Mouse (Mus musculus): Measurements from ENCODE around the gene Atp6v1a. TPM values are rescaled to one million over a fixed set of nuclear protein-coding genes. Genes with fewer than 3 reads are reported as not detected.

Atp6v1a gene
- polyA plus RNA-seq, 1 experiment from 2014 or later, result 87.3 TPM

- DNase-seq (ENCODE audit: low spot score) (peak; percentile 96), ATAC-seq (peak; percentile 62)
- 2% methylated on average over 37 of the region's 44 CpGs for WGBS
- Histone ChIP-seq H3K9ac (replicated peaks; ENCODE audit: low read depth) (peak overlapping the region; percentile 92), H3K4me2 (replicated peaks; ENCODE audit: low read depth, low read length) (peak overlapping the region; percentile 87), H3K27ac (ENCODE audit: low read length) (peak overlapping the region; percentile 99), H3K27me3 (replicated peaks; ENCODE audit: insufficient read depth, low read length) (no peaks in the 10 kb centered on the region), H3K36me3 (ENCODE audit: insufficient read depth, low read length) (no peaks in the 10 kb centered on the region), H3K4me3 (ENCODE audit: low read depth, low read length) (peak overlapping the region; percentile 99), H3K9me3 (ENCODE audit: low read length) (no peaks in the 10 kb centered on the region), H3K4me1 (ENCODE audit: insufficient read depth, low read depth, low read length) (peaks cover 3% of the 10 kb centered on the region)
- TF ChIP-seq CTCF (IDR thresholded peaks at IDR 0.05) (peak; percentile 63), EP300 (IDR thresholded peaks at IDR 0.05) (no peak)
Observed at GRCm38 (mm10) chr16:44140186-44140787, 782 bp upstream of the Atp6v1a start.

- DNase-seq (ENCODE audit: low spot score) (peak; percentile 98), ATAC-seq (peak; percentile 83)
- Histone ChIP-seq H3K4me1 (ENCODE audit: insufficient read depth, low read depth, low read length) (peaks cover 3% of the 10 kb centered on the region), H3K9ac (replicated peaks; ENCODE audit: low read depth) (peak overlapping the region; percentile 92), H3K36me3 (ENCODE audit: insufficient read depth, low read length) (no peaks in the 10 kb centered on the region), H3K9me3 (ENCODE audit: low read length) (no peaks in the 10 kb centered on the region), H3K4me3 (ENCODE audit: low read depth, low read length) (peak overlapping the region; percentile 99), H3K27ac (ENCODE audit: low read length) (peak overlapping the region; percentile 99), H3K27me3 (replicated peaks; ENCODE audit: insufficient read depth, low read length) (no peaks in the 10 kb centered on the region), H3K4me2 (replicated peaks; ENCODE audit: low read depth, low read length) (peak overlapping the region; percentile 87)
- under 1% methylated on average over 25 of the region's 25 CpGs for WGBS
- TF ChIP-seq EP300 (IDR thresholded peaks at IDR 0.05), result peak; percentile 90
- TF ChIP-seq CTCF (IDR thresholded peaks at IDR 0.05), result no peak
Observed at GRCm38 (mm10) chr16:44138979-44139535, 448 bp downstream of the Atp6v1a start.

GRCm38 (mm10) chr16:44138377-44138978 lies 1.0 kb downstream of the Atp6v1a start:
- no peaks in the 10 kb centered on the region for H3K9me3 ChIP-seq (ENCODE audit: low read length)
- TF ChIP-seq EP300 (IDR thresholded peaks at IDR 0.05), result no peak
- no peak for TF ChIP-seq CTCF (IDR thresholded peaks at IDR 0.05)

GRCm38 (mm10) chr16:44136511-44137021 lies 2.9 kb downstream of the Atp6v1a start:
- ATAC-seq (no peak), DNase-seq (ENCODE audit: low spot score) (peak; percentile 36)
- no peaks in the 10 kb centered on the region for H3K27me3 ChIP-seq (replicated peaks; ENCODE audit: insufficient read depth, low read length)
- H3K4me2 ChIP-seq (replicated peaks; ENCODE audit: low read depth, low read length), result no peak overlapping the region; the same call in 1 of the 2 replicates
- H3K9me3 ChIP-seq (ENCODE audit: low read length), result no peaks in the 10 kb centered on the region
- peaks cover 3% of the 10 kb centered on the region for H3K4me1 ChIP-seq (ENCODE audit: insufficient read depth, low read depth, low read length)
- H3K9ac ChIP-seq (replicated peaks; ENCODE audit: low read depth), result no peak overlapping the region
- H3K4me3 ChIP-seq (ENCODE audit: low read depth, low read length), result no peak overlapping the region
- WGBS, result 49% methylated on average over 6 of the region's 6 CpGs
- H3K36me3 ChIP-seq (ENCODE audit: insufficient read depth, low read length), result no peaks in the 10 kb centered on the region
- H3K27ac ChIP-seq (ENCODE audit: low read length), result 0 out of 2 replicates have a peak overlapping the region, but pooled peaks have one; percentile 43
- TF ChIP-seq EP300 (IDR thresholded peaks at IDR 0.05) (no peak), CTCF (IDR thresholded peaks at IDR 0.05) (no peak)

More at GRCm38 (mm10) chr16:44138377-44138978, 1.0 kb downstream of the Atp6v1a start:
- peak overlapping the region; percentile 87 for H3K4me2 ChIP-seq (replicated peaks; ENCODE audit: low read depth, low read length)
- DNase-seq (ENCODE audit: low spot score) (no peak), ATAC-seq (no peak)
- H3K27ac ChIP-seq (ENCODE audit: low read length), result peak overlapping the region; percentile 99
- no peaks in the 10 kb centered on the region for H3K36me3 ChIP-seq (ENCODE audit: insufficient read depth, low read length)
- peak overlapping the region; percentile 99 for H3K4me3 ChIP-seq (ENCODE audit: low read depth, low read length)
- H3K9ac ChIP-seq (replicated peaks; ENCODE audit: low read depth), result peak overlapping the region; percentile 92
- WGBS, result 2% methylated on average over 24 of the region's 24 CpGs
- H3K4me1 ChIP-seq (ENCODE audit: insufficient read depth, low read depth, low read length), result peaks cover 3% of the 10 kb centered on the region
- no peaks in the 10 kb centered on the region for H3K27me3 ChIP-seq (replicated peaks; ENCODE audit: insufficient read depth, low read length)

GRCm38 (mm10) chr16:44133187-44133586 lies 6.3 kb downstream of the Atp6v1a start:
- H3K4me3 ChIP-seq (ENCODE audit: low read depth, low read length), result no peak overlapping the region
- 42% methylated on average over 3 of the region's 3 CpGs for WGBS
- H3K4me1 ChIP-seq (ENCODE audit: insufficient read depth, low read depth, low read length), result peaks cover 3% of the 10 kb centered on the region
- TF ChIP-seq CTCF (IDR thresholded peaks at IDR 0.05) (no peak), EP300 (IDR thresholded peaks at IDR 0.05) (peak; percentile 59; the same call in 1 of the 2 replicates)
- H3K4me2 ChIP-seq (replicated peaks; ENCODE audit: low read depth, low read length), result no peak overlapping the region
- ATAC-seq (peak; percentile 69), DNase-seq (ENCODE audit: low spot score) (peak; percentile 74)
- no peaks in the 10 kb centered on the region for H3K36me3 ChIP-seq (ENCODE audit: insufficient read depth, low read length)
- no peaks in the 10 kb centered on the region for H3K27me3 ChIP-seq (replicated peaks; ENCODE audit: insufficient read depth, low read length)
- H3K9me3 ChIP-seq (ENCODE audit: low read length), result no peaks in the 10 kb centered on the region
- H3K9ac ChIP-seq (replicated peaks; ENCODE audit: low read depth), result no peak overlapping the region
- H3K27ac ChIP-seq (ENCODE audit: low read length), result no peak overlapping the region

- Histone ChIP-seq H3K27me3 (replicated peaks; ENCODE audit: insufficient read depth, low read length) (no peaks in the 10 kb centered on the region), H3K4me1 (ENCODE audit: insufficient read depth, low read depth, low read length) (no peaks in the 10 kb centered on the region; the same call in 1 of the 2 replicates), H3K4me3 (ENCODE audit: low read depth, low read length) (no peak overlapping the region), H3K4me2 (replicated peaks; ENCODE audit: low read depth, low read length) (no peak overlapping the region), H3K9me3 (ENCODE audit: low read length) (no peaks in the 10 kb centered on the region), H3K27ac (ENCODE audit: low read length) (peak overlapping the region; percentile 34; the same call in 1 of the 2 replicates), H3K9ac (replicated peaks; ENCODE audit: low read depth) (no peak overlapping the region), H3K36me3 (ENCODE audit: insufficient read depth, low read length) (no peaks in the 10 kb centered on the region)
- 58% methylated on average over 4 of the region's 4 CpGs for WGBS
- peak; percentile 14 for DNase-seq (ENCODE audit: low spot score)
- ATAC-seq, result no peak
- TF ChIP-seq CTCF (IDR thresholded peaks at IDR 0.05) (no peak), EP300 (IDR thresholded peaks at IDR 0.05) (no peak)
Observed at GRCm38 (mm10) chr16:44132300-44132699, 7.2 kb downstream of the Atp6v1a start.
